ENCODE assay signal across 9 mouse cellular contexts in the genomic region with DNA sequence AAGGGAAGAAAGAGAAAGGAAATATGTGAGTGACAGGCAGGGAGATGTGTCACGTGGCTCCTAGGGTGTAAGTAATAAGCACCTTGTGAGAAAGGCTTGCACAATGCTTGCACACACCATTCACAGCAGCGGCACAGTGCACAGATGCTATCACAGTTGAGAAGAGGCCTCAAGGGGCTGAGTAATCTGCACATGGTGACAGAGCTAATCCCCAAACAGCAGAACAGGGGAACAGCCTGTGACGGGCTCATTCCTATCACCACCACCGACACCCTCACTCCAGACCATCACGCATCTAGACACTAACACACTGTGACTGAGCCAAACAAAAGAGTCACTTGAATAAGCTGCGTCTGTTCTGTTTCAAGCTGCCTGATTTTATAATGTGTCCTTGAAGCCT.
A peak's percentile ranks its signal among the peaks of the same experiment; 100 is the strongest.
DNase-seq lines count a peak whose midpoint lies in the region; ATAC-seq and TF ChIP-seq lines count a peak whose summit lies in the region.
"Had no signal": no experiment of that assay in that cellular context is flagged by ENCODE, and none has a peak within 500 bp of the region (broad histone marks: within the 10 kb centered on the region; RNA-seq: fewer than 3 reads in every experiment).

No protein-coding gene starts in this region.

- H3K36me3 ChIP-seq in embryonic facial prominence, embryonic 14.5 days (ENCODE audit: control insufficient read depth, insufficient read depth, low read length) = no peaks in the 10 kb centered on the region
- no peaks in the 10 kb centered on the region for H3K36me3 ChIP-seq in hindbrain, postnatal 0 days (ENCODE audit: insufficient read depth, low read length)
- no peaks in the 10 kb centered on the region for H3K36me3 ChIP-seq in midbrain, embryonic 13.5 days
- no peaks in the 10 kb centered on the region for H3K36me3 ChIP-seq in intestine, embryonic 16.5 days (ENCODE audit: control insufficient read depth, insufficient read depth, low read length)
- no peaks in the 10 kb centered on the region for H3K36me3 ChIP-seq in heart, embryonic 10.5 days

- DNase-seq in CD4-positive, CD25-positive, alpha-beta regulatory T cell, adult 2 months (ENCODE audit: low read depth, low spot score) = peak; percentile 14
- DNase-seq in embryonic facial prominence, embryonic 14.5 days (ENCODE audit: low spot score) = peak; percentile 49
- peak; percentile 54 for DNase-seq in hindbrain, postnatal 0 days (ENCODE audit: low spot score)
- DNase-seq in heart, embryonic 10.5 days (ENCODE audit: low spot score) = no peak
- DNase-seq in spleen, postnatal 14 days (ENCODE audit: low spot score in 2 of 2) = no peak

- H3K4me2 ChIP-seq in embryonic facial prominence, embryonic 14.5 days (ENCODE audit: low read depth, low read length) = no peak overlapping the region
- H3K4me2 ChIP-seq in hindbrain, postnatal 0 days (ENCODE audit: low read depth, low read length) = no peak overlapping the region
- no peak overlapping the region for H3K4me2 ChIP-seq in midbrain, embryonic 13.5 days (replicated peaks)
- no peak overlapping the region for H3K4me2 ChIP-seq in intestine, embryonic 16.5 days (ENCODE audit: low read depth, low read length)

- TF ChIP-seq CTCF in hindbrain, postnatal 0 days (IDR thresholded peaks at IDR 0.05; ENCODE audit: low read depth) = no peak

- no peak overlapping the region for H3K4me3 ChIP-seq in embryonic facial prominence, embryonic 14.5 days (ENCODE audit: low read depth, low read length)
- no peak overlapping the region for H3K4me3 ChIP-seq in hindbrain, postnatal 0 days (ENCODE audit: low read length)
- H3K4me3 ChIP-seq in midbrain, embryonic 13.5 days (replicated peaks) = no peak overlapping the region
- H3K4me3 ChIP-seq in intestine, embryonic 16.5 days (ENCODE audit: low read length) = no peak overlapping the region
- H3K4me3 ChIP-seq in heart, embryonic 10.5 days = no peak overlapping the region

- H3K9me3 ChIP-seq in embryonic facial prominence, embryonic 14.5 days (ENCODE audit: control insufficient read depth, low read length) = no peaks in the 10 kb centered on the region
- H3K9me3 ChIP-seq in hindbrain, postnatal 0 days (ENCODE audit: low read length) = no peaks in the 10 kb centered on the region
- H3K9me3 ChIP-seq in midbrain, embryonic 13.5 days = no peaks in the 10 kb centered on the region
- no peaks in the 10 kb centered on the region for H3K9me3 ChIP-seq in intestine, embryonic 16.5 days (ENCODE audit: control insufficient read depth, low read length)
- no peaks in the 10 kb centered on the region for H3K9me3 ChIP-seq in heart, embryonic 10.5 days

- 39% methylated on average over 6 of the region's 6 CpGs for WGBS in embryonic facial prominence, embryonic 14.5 days
- 16% methylated on average over 6 of the region's 6 CpGs for WGBS in hindbrain, postnatal 0 days
- WGBS in midbrain, embryonic 13.5 days = 6% methylated on average over 6 of the region's 6 CpGs
- WGBS in intestine, embryonic 16.5 days = 46% methylated on average over 6 of the region's 6 CpGs
- WGBS in heart, embryonic 10.5 days = 34% methylated on average over 6 of the region's 6 CpGs

- H3K4me1 ChIP-seq in embryonic facial prominence, embryonic 14.5 days (ENCODE audit: control insufficient read depth, insufficient read depth, low read length) = no peaks in the 10 kb centered on the region
- no peaks in the 10 kb centered on the region for H3K4me1 ChIP-seq in hindbrain, postnatal 0 days (ENCODE audit: insufficient read depth, low read length)
- peaks cover 16% of the 10 kb centered on the region for H3K4me1 ChIP-seq in midbrain, embryonic 13.5 days (replicated peaks)
- no peaks in the 10 kb centered on the region for H3K4me1 ChIP-seq in intestine, embryonic 16.5 days (ENCODE audit: control insufficient read depth, insufficient read depth, low read length)
- H3K4me1 ChIP-seq in heart, embryonic 10.5 days = 0 out of 2 replicates have a peak, but pooled peaks cover 4% of the 10 kb centered on the region

- no peaks in the 10 kb centered on the region for H3K27me3 ChIP-seq in embryonic facial prominence, embryonic 14.5 days (replicated peaks; ENCODE audit: control insufficient read depth, insufficient read depth, low read length)
- no peaks in the 10 kb centered on the region for H3K27me3 ChIP-seq in hindbrain, postnatal 0 days (ENCODE audit: insufficient read depth, low read length)
- no peaks in the 10 kb centered on the region for H3K27me3 ChIP-seq in midbrain, embryonic 13.5 days
- H3K27me3 ChIP-seq in intestine, embryonic 16.5 days (replicated peaks; ENCODE audit: control insufficient read depth, insufficient read depth, low read length) = no peaks in the 10 kb centered on the region
- H3K27me3 ChIP-seq in heart, embryonic 10.5 days (ENCODE audit: insufficient read depth, poor library complexity, severe bottlenecking) = no peaks in the 10 kb centered on the region

- ATAC-seq in embryonic facial prominence, embryonic 14.5 days (ENCODE audit: low read depth) = peak; percentile 86
- ATAC-seq in hindbrain, postnatal 0 days = peak; percentile 82
- ATAC-seq in midbrain, embryonic 13.5 days = peak; percentile 95
- no peak for ATAC-seq in intestine, embryonic 16.5 days
- ATAC-seq in cerebellum, adult (ENCODE audit: insufficient number of reproducible peaks, low FRiP score, low TSS enrichment) = no peak

- no peak overlapping the region for H3K27ac ChIP-seq in embryonic facial prominence, embryonic 14.5 days (replicated peaks; ENCODE audit: low read depth, low read length)
- H3K27ac ChIP-seq in hindbrain, postnatal 0 days = peak overlapping the region; percentile 15; the same call in 1 of the 2 replicates
- no peak overlapping the region for H3K27ac ChIP-seq in midbrain, embryonic 13.5 days
- H3K27ac ChIP-seq in intestine, embryonic 16.5 days (ENCODE audit: low read length) = no peak overlapping the region
- H3K27ac ChIP-seq in heart, embryonic 10.5 days = no peak overlapping the region
- H3K27ac ChIP-seq: kidney, postnatal 0 days had no signal

- H3K9ac ChIP-seq in embryonic facial prominence, embryonic 14.5 days (ENCODE audit: low read depth, low read length) = no peak overlapping the region
- no peak overlapping the region for H3K9ac ChIP-seq in hindbrain, postnatal 0 days (replicated peaks; ENCODE audit: low read length)
- H3K9ac ChIP-seq in midbrain, embryonic 13.5 days (replicated peaks) = no peak overlapping the region
- no peak overlapping the region for H3K9ac ChIP-seq in intestine, embryonic 16.5 days (ENCODE audit: low read depth, low read length)

Comparison
In these comparisons a context has a peak if more than half of its experiments do, and no peak if none do; other contexts are left out.
1. DNase-seq: peak in CD4-positive, CD25-positive, alpha-beta regulatory T cell, adult 2 months (single experiment), embryonic facial prominence, embryonic 14.5 days (single experiment) and hindbrain, postnatal 0 days (single experiment); none in heart, embryonic 10.5 days (single experiment) and spleen, postnatal 14 days (0 of 2).
2. ATAC-seq: peak in embryonic facial prominence, embryonic 14.5 days (single experiment), hindbrain, postnatal 0 days (single experiment) and midbrain, embryonic 13.5 days (single experiment); none in intestine, embryonic 16.5 days (single experiment) and cerebellum, adult (single experiment).